Mouse (Mus musculus): ENCODE results near the gene Edem2.
"Not testable (repeated sequence)": the region's sequence is repeated elsewhere in the genome, so short reads cannot be mapped to it uniquely, and the experiment has no call there.

Gene Edem2

DNA sequence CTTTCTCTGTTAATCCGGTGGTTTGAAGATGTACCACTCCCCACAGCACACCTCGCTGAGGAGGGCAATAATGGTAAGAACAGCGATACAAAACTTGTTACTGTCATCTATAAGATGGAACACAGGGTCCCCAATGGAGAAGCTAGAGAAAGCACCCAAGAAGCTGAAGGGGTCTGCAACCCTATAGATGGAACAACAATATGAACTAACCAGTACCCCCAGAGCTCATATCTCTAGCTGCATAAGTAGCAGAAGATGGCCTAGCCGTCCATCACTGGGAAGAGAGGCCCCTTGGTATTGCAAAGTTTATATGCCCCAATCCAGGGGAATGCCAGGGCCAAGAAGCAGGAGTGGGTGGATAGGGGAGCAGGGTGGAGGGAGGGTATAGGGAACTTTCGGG is 6.5 kb upstream of the Edem2 start, which contains the start of gene Gm17581:
Gene Gm17581, minus strand, starts transcription at position 101 of the 400 bp plus-strand sequence.
- DNase-seq (ENCODE audit: low spot score in 2 of 2), result not testable (repeated sequence)

DNA sequence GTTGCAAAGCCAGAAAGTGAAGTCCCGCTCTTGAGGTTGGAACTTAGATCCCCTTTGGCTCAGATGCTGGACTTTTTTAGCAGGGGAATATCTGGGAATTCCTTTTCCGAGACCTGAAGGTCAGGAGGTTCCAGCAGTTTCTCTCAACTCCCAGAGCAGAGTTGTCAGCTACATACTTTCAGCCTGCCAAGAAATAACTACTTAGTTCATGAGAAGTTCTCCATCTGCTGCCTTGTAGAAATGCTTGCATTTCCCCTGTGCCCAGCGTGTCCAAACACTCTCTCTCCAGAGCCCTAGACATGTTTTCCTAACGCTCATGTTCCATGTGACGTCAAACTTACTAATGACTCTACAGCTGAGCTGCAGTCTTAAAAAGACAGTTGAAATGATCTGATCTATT is 5.8 kb upstream of the Edem2 start:
- no peak for DNase-seq (ENCODE audit: low spot score in 2 of 2)

DNA sequence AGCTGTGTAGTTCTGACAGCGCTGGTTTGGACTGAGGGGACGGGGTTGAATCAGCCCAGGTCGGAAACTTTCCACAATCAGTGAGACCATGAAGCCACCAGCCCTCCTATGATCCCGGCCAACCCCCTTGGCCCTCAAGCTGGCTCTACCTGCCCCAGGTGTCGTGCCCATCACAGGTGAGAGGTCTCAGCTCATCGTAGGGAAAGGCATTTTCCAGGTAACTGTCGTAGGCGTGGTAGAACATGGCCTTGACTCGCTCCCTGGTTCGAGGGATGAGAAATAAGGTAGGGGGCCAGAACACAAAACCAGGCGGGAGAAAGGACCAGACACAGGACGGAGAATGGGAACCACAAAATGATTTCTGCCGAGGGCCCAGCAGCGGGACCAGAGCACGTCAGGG is 533 bp downstream of the Edem2 start:
- DNase-seq (ENCODE audit: low spot score in 2 of 2), result no peak

DNA sequence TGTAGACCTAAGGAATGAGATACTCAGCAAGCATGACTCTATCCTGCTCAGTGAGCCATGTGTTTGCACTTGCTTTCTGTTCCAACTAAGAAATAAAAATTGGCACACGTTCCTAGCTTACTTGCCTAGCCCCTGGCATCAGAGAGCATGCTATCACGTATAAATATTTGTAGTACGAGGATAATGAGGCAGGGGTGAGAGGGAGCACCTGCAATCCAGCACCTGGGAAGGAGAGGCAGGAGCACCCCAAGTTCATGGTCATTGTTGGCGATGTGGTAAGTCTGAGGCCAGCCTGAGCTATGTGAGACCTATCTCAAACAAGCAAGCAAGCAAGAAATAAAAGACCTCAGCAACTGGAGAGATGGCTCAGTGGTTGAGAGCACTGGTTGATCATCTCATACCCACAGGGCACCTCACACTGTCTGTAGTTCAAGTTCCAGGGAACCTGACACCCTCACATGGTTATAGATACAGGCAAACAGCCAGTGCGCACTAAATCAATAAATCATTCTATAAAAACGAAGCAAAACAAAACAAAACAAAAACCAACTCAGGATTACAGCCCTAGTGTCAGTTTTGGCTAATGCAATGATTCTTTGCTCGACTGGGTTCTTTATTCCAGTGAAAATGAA is 1.4 kb downstream of the Edem2 start:
- DNase-seq (ENCODE audit: low spot score in 2 of 2), result no peak

DNA sequence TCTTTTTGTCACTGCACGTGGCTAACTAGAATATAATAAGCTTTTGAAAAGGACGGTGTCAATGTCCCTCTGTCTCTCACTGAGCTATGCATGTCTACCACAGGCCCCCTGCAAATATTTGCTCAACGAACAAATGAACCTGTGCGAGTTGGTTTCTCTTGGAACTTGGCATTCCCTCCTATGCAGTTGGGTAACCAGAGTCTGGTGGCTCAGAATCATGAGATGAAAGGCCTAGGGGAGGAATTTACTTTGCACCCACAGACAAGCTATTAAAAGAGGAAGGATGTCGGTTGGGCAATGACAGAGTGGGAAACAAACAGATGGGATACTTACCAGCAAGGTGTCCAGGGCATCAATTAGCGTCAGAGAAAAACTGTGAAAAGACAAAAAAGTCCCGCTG is 3.0 kb downstream of the Edem2 start:
- no peak for DNase-seq (ENCODE audit: low spot score in 2 of 2)

DNA sequence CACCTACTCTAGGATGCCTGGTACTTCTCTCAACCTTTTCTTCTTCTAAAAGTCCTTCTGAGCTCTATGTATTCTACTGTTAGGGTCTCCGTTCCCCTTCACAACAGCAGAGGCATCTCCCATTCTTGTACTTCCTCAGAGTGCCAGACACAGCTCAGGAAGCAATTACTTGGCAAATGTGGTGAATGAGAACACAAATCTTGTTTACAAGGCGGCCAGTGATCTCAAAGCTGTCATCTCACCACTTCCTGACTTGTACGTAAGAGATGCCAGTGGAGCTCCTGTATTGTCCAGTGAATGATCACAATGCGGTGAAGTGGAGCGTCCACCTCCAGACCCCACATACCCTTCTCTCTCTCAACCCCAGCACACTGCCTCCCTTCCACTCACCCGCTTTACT is 4.7 kb downstream of the Edem2 start:
- no peak for DNase-seq (ENCODE audit: low spot score in 2 of 2)

DNA sequence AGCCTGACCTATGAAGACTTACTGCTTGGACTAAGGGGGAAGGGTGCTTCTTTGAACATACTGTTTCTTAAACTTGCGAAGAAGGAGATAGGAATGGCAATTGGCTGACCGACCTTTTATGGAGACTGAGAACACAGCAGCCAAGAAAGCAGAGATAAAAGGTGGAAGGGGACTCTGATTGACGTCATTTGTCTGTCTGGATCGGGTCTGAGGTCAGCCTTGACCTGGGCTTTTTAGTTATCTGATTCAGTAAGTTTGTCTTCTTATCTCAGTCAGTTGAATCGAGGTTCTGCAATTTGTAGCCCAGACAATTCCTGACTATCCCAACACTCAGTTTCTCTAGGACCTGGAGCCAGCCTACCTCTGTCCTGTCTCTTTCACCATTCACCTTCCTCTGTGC is 5.2 kb downstream of the Edem2 start:
- DNase-seq (ENCODE audit: low spot score in 2 of 2), result no peak

DNA sequence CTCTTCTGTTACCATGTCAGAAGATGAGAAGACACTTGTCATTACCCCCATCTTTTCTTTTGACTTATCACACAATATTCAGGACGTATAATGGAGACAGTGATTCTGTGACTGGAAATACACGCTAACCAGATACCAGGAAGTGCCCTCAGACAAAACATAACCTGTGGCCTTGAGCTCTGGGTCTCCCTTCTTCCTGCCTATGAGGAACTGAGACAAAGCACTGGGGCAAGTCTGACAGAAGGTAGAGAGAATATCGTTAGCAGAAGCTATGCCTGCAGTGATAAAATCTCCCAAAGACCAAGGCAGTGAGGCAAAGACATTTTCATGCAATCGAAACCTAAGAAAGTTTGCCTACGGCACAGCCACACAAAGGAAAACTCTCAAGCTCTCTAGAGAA is 8.7 kb downstream of the Edem2 start:
- no peak for DNase-seq (ENCODE audit: low spot score in 2 of 2)

DNA sequence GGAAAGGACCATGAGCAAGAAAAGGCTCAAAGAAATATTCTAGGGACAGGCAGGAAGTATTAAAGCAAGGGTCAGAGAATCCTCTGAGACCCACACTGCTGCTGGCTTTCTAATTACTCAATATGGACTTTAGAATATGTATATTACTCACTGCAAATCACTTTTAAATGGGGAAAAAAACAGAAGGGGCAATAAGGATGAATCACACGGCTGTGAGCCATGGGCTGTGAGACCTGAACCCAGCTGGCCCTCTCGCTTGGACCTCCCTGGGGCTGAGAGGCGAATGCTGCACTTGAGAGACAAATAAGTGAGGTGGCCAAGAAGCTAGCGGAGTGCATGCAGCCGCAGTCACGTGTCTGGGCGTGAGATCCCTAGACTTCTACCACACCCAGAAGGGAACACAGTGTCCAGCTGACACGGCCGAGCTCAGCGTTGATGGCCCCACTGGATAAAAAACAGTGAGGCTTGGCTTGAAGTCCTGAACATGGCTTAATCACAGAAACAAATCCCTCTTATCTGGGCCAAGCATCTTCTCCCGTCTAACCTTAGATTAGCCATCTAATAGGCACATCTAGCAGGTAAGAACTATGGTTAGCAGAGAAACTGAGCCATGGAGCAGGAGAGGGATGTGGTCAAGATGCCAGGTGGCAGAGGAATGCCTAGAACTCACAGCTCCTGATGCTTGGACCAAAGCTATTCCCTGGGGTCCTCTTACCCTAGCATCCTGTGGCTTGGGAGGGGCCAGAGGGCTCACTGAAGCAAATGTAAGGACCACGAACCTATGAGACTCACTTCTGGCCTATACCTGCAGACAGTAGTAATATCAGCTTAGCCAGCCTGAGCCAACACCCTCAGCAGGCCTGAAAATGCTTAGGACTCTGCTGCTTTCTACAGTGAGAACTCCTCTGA is 11.9 kb downstream of the Edem2 start:
- DNase-seq (ENCODE audit: low spot score in 2 of 2), result no peak

DNA sequence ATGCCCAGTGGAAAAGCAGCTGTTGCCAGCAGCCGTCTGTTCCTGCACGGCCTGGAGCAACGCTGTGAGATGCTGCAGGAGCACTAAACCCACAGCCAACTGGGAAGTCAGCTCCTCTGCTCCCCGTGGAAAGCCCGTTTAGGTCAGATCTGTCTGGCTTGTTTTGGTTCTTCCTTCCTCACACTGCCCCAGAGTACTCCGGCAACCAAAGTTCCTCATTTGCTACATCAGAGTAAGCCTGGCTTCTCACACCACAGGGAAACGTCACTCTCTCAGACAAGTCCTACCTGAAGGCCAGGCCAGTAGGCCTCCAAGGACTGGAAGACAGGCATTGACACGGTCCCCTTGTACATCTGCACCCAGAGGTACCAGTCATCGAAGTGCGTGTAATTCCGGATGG is 18.7 kb downstream of the Edem2 start:
- DNase-seq (ENCODE audit: low spot score in 2 of 2), result no peak

DNA sequence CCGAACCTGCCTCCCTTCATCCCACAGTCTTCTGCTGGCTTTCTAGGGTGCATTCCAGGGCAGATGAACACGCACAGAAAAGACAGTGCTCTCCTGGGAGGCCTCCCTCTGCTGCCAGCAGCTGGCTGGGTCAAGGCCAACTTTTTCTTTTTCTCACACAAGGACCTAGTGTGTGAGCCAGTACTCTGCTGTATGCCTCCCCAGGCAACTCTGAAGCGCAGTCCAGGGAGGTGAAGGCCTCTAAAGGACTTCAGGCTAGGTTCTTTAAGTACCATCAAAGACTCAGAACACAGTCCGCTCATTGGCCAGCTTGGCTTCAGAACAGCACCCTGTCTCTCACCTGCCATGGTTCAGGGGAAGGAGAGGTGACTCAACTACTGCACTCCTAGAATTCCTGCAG is 22.0 kb downstream of the Edem2 start:
- peak in 1 of 2 experiments; percentile 25 for DNase-seq (ENCODE audit: low spot score in 2 of 2)

DNA sequence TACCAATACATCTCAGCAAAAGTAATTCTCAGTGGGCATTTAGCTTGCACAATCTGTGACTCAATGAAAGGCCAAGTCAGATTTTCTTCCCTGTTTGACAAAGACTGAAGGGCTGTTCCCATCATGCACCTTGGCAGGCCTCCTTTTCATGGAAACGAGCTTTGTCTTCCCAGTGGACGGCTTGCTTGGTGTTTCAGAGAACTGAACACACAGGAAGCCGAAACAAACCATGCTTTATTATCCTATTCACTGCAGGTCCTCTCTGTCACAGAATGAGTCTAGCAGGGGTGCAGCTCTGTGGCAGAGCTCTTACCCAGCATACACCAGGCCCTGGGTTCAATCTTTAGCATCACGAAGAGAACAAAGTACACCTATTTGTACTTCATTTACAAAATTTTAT is 25.6 kb downstream of the Edem2 start:
- no peak for DNase-seq (ENCODE audit: low spot score in 2 of 2)

DNA sequence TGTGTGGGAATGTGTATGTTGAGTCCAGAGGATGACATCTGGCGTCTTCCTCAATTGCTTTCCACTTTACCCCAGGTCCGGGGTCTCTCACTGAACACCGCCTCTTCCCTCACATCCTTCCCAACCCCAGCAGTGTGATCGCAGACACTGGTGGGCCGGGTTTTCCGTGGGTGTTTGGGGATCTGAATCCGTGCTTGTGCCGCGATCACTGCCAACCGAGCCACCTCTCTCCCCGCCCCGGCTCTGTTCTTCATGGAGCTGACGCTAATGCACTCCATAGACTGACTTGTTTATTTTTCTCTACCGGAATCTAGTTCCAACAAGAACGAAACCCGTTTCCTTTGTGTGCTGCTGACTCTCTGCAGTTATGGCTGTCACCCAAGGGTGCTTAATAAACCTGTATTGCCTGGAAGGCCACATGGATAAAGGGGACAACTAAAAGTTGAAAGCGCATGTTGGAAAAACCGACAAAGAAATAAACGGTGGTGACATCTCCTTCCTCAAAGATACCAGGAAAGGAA is 27.8 kb downstream of the Edem2 start:
- DNase-seq (ENCODE audit: low spot score in 2 of 2), result no peak

DNA sequence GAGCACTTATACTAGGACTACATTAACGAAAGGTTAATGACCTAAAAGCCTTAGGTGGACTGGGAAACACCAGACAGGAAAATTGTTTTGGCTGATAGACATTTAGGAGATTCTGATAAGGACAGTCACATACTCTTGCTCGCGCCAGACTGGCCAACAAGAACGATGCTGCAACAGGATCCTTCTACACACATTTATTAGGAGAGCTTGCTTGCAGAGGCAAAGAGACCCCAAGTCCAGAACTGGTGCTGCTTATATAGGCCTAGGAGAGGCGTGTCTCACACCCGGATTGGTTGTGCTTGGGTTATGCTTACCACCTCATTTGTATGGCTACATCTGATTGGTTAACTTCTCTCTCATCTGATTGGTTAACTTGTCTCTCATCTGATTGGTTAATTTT is 30.8 kb downstream of the Edem2 start:
- not testable (repeated sequence) for DNase-seq (ENCODE audit: low spot score in 2 of 2)

DNA sequence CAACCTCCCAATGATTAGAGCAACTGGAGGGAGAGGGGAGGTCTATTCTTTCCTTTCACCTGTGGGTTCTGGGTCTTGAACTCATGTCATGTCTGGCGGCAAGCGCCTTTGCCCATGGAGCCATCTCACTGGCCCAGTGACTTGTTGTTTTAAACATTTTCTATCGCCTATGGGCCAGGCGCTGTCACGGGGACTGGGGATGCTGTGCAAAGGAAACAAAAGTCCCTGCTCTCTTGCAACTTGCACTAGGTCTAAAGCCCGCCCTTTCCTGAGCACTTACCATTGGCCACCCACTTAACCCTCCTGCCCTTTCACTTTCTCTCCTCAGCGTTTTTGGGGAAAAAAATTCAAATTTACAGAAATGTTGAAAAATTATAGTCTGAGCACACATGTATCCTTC is 32.4 kb downstream of the Edem2 start:
- DNase-seq (ENCODE audit: low spot score in 2 of 2), result no peak

DNA sequence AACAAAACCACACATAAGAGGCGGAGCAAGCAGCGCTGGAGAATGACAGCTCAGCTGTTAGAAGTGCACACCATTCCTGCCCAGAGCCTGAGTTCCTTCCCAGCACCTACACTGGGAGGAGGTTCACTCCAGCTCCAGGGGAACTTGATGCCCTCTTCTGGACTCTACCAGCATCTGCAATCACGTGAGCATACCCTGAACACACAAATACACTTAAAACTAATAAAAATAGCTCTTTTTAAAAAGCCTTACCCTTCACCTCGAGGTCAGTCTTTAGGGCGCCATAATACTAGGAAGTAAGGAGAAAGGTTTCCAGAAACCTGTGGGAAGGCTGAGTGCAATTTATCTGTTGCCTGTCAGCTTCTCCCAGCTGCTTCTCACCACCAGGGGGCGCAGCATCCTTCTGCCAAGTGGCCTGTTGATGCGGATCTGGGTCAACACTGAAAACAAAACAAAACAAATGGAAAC is 33.1 kb downstream of the Edem2 start:
- DNase-seq (ENCODE audit: low spot score in 2 of 2), result peak; percentile 37 to 65

DNA sequence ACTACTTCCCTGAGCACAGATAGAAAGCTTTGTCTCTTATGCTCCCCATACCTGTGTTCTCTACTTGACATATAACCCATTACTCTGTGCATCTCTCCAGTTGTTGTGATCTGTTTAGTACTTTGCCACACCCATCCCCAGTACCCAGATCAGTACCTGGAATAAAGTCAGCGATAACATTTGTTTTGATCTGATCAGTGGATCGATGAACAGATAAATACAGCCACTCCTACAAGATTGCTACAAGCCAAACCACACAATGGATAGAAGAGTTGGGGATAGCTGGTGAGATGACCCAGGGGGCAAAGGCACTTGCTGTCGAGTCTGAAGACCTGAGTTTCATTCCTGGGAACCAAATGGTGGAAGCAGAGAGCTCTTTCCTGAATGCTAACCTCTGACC is 34.0 kb downstream of the Edem2 start:
- no peak for DNase-seq (ENCODE audit: low spot score in 2 of 2)

DNA sequence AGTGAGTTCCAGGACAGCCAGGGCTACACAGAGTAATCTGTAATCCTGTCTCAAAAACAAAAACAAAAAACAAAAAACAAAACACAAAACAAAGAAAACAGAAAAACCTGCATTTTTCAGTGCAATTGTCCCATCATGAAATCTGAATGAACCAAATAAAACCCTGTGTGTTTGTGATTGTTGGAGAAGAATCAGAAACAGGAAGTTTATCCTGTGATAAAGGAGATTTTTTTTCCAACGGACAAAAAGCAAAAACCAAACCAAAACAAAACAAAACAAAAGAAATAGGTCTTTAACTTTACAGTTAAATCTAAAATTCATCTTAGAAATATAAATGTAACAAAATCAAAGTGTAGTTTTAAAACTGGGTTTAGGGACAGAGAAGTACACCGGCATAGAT is 34.7 kb downstream of the Edem2 start:
- DNase-seq (ENCODE audit: low spot score in 2 of 2), result no peak

DNA sequence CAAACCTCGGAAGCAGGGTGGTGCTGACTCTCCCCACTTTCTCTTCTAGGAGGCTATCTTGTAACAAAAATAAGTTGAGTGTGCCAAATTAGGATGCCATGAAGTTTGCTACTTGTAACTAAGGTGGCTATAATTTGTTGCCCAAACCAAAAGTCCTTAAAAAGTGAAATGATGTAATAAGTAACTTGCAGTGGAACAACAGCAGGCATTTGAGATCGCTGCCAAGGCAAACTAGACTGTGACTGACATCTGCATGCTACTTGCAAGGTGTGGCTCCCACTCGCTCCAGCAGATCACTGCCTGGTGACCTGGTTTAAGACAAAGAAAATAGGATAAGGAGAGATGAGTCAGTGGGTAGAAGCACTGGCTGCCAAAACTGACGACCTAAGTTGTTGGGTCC is 36.1 kb downstream of the Edem2 start:
- DNase-seq (ENCODE audit: low spot score in 2 of 2), result no peak

DNA sequence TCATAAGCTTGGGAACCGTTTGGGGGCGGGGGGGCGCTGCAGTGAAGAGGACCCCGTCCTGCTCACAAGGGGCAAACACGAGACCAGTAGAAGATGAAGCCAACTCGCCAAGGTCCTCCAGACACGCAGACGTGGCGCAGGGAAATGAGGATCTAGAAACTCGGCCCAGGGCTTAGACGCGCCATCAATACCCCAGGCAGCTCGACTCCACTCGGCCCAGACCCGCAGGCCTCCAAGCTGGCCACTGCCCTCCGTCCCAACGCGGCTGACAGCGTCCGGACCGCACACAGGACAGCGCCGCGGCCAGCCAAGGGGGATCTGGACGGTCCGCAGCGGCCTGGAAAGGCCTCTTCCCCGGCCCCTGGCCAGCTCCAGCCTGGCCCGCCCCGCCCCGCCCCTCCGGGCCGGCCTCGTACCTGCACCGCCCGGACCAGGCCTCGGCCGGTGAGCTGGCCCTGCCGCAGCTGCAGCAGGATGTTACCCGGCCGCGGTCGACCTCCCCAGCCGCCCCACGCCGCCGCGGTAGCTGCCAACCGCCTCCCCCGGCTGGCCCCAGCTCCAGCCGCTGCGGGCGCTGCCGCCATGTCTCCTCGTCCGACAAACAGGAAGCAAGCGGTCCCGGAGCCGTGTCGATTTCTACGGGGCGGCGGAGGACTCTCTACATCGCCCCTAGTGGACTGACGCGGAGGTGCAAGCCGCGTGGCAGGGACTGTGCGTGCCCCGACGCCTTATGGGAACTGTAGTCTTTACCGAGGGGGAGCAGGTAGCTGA is 37.4 kb downstream of the Edem2 start, which contains the start of gene Trpc4ap:
Gene Trpc4ap, minus strand, starts transcription at position 662 of the 771 bp plus-strand sequence.
- DNase-seq (ENCODE audit: low spot score in 2 of 2), result peak; percentile 91 to 98

DNA sequence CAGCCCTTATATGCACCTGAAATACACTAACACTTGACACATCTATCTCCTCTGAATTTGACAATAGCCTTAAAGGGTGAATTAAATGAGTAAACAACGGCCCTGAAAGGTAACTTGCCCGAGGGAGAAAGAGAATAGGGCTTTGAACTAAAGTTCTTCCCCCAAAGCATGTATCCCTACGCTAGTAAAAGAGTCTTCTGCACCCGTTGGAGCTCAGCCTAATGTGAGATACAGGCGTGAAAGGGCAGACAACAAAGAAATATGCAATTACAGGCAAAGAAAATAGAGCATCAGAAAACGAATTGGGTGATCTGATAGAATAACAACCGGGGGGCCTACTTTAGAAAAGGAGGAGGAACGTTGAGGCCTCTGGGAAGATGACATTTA is 37.9 kb downstream of the Edem2 start:
- DNase-seq (ENCODE audit: low spot score in 2 of 2), result no peak

DNA sequence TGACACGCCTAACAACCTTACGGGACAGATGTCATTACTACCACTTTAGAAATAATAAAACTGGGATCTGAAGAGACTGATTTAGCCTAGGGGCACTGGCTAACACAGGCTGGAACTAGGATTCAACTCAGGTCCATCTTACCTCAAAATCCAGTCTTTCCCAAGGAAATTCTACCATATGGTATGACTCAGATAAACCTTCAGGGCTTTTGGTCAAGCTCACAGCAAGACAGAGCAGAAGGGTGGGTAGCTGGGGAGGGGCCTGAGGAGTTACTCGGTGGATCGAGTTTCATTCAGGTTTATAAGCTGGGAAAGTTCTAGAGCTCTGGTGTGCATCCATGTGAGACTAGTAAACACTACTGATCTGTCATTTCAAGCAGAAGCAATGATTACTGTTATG is 40.1 kb downstream of the Edem2 start:
- DNase-seq (ENCODE audit: low spot score in 2 of 2), result no peak

Data from frontal cortex, postnatal 14 days (tissue).